Mouse (Mus musculus) erythroblast, embryonic 14.5 days (primary cell): ENCODE measurements around the gene Mcu. TPM values are rescaled to one million over a fixed set of nuclear protein-coding genes. Genes with fewer than 3 reads are reported as not detected.

ENCODE experiments used
- H3K27me3 ChIP-seq: 2 replicates; pipeline ENCODE4 v1.6.1; 2012; ENCODE audit warnings: inconsistent platforms; ENCODE audit not compliant: control insufficient read depth
- H3K36me3 ChIP-seq: 2 replicates; pipeline ENCODE4 v1.6.1; 2012; ENCODE audit warnings: mild to moderate bottlenecking, inconsistent platforms; ENCODE audit not compliant: control insufficient read depth
- H3K4me1 ChIP-seq: 2 replicates; pipeline ENCODE4 v1.6.1; 2012; ENCODE audit warnings: inconsistent platforms; ENCODE audit not compliant: control insufficient read depth
- H3K4me3 ChIP-seq: replicated peaks from 2 replicates; pipeline ENCODE3; 2012; ENCODE audit warnings: moderate library complexity, mild to moderate bottlenecking, inconsistent platforms
- H3K9me3 ChIP-seq: 2 replicates; pipeline ENCODE4 v1.6.1; 2012; ENCODE audit warnings: low read length, inconsistent platforms, mixed read lengths; ENCODE audit not compliant: control insufficient read depth
- GATA1 ChIP-seq: IDR thresholded peaks from 2 replicates; pipeline ENCODE4 v1.6.1; 2012; ENCODE audit warnings: low read length, inconsistent platforms, mixed read lengths
- TAL1 ChIP-seq: IDR thresholded peaks from 3 replicates; pipeline ENCODE4 v1.6.1; 2012; ENCODE audit warnings: low read length, inconsistent platforms, mixed read lengths
- polyA plus RNA-seq: library from polyadenylated mRNA; stranded (reverse); fragments of >175 nt; gene quantifications from 2 replicates; pipeline ENCODE4 v1.2.3, GENCODE M21; 2012

Mcu gene
- polyA plus RNA-seq, 1 experiment: 0.36 TPM

DNA sequence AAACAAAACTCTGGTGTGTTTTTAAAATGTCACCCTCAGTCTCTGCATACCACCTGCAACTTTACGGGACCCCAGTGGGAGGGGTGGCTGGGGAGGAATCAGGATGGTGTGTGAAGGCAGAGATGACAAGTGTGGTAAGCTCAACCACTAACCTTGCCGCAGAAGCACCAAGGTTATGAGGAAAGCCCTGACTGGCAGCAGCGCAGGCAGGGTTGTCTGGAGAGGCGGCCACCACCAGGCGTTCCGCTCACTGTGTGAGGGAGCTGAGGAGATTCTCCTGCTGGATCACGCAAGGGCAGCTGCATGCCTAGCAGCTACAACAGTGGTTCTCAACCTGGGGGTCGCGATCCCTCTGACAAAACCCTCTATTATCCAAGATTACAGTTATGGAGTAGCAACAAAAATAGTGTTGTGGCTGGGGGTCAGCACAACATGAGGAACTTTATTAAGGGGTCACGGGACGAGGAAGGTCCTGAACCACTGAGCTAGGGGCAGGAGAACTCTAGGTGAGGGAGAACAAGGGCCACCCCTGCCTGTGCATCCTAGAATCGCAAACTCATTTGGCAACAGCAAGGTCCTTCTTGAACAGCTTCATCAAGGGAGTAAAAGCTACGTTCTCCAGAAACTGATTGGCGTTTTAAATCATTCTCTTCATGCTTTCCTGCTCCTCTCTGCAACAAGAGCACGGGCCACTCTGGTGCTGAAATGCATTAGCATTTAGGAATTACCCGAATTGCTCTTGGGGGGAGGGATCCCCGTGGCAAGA lies 77.5 kb downstream of the Mcu start:
- TF ChIP-seq GATA1: no peak
- H3K9me3 ChIP-seq: no peaks in the 10 kb centered on the region
- H3K36me3 ChIP-seq: no peaks in the 10 kb centered on the region
- no peak overlapping the region for H3K4me3 ChIP-seq
- H3K27me3 ChIP-seq: peaks cover 14% of the 10 kb centered on the region
- no peaks in the 10 kb centered on the region for H3K4me1 ChIP-seq

- Histone ChIP-seq H3K36me3 (no peaks in the 10 kb centered on the region), H3K4me1 (no peaks in the 10 kb centered on the region), H3K9me3 (no peaks in the 10 kb centered on the region), H3K27me3 (peaks cover 14% of the 10 kb centered on the region), H3K4me3 (no peak overlapping the region)
- TF ChIP-seq GATA1 (no peak), TAL1 (no peak)
These were observed 78.4 kb downstream of the Mcu start for GRCm38 (mm10) chr10:59538063-59538462.

- Histone ChIP-seq H3K4me3 (no peak overlapping the region), H3K9me3 (no peaks in the 10 kb centered on the region), H3K36me3 (no peaks in the 10 kb centered on the region), H3K4me1 (no peaks in the 10 kb centered on the region), H3K27me3 (peaks cover 14% of the 10 kb centered on the region)
- TF ChIP-seq GATA1: no peak
- TF ChIP-seq TAL1: no peak
These were observed 78.9 kb downstream of the Mcu start for GRCm38 (mm10) chr10:59537579-59537978.

- Histone ChIP-seq H3K36me3 (no peaks in the 10 kb centered on the region), H3K4me3 (no peak overlapping the region), H3K9me3 (no peaks in the 10 kb centered on the region), H3K27me3 (no peaks in the 10 kb centered on the region), H3K4me1 (no peaks in the 10 kb centered on the region)
- no peak for TF ChIP-seq TAL1
- TF ChIP-seq GATA1: no peak
These were observed 84.2 kb downstream of the Mcu start for GRCm38 (mm10) chr10:59532256-59532655.

GRCm38 (mm10) chr10:59527819-59528218 lies 88.7 kb downstream of the Mcu start:
- TF ChIP-seq TAL1: no peak
- no peak for TF ChIP-seq GATA1
- Histone ChIP-seq H3K4me1 (no peaks in the 10 kb centered on the region), H3K4me3 (no peak overlapping the region)

DNA sequence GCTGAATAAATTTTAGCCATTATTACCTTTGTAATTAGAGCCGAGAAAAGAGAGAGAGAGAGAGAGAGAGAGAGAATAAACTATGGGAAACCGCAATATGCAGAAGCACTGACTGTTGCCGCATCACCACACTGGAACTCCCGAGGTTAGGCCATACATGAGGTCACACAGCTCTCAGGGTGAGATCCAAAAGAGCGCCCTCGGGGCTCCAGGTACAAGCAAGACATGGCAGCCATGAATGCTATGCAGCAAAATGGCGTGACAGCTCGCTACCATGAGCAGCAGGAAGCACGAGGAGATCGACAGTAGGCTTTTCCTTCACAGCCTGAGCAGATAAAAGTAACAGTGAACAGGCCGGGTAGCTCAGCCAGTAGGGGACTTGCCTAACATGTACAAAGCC lies 89.2 kb downstream of the Mcu start:
- no peaks in the 10 kb centered on the region for H3K4me1 ChIP-seq
- H3K36me3 ChIP-seq: no peaks in the 10 kb centered on the region

More at GRCm38 (mm10) chr10:59527819-59528218, 88.7 kb downstream of the Mcu start:
- H3K9me3 ChIP-seq: no peaks in the 10 kb centered on the region
- H3K36me3 ChIP-seq: no peaks in the 10 kb centered on the region
- H3K27me3 ChIP-seq: no peaks in the 10 kb centered on the region

GRCm38 (mm10) chr10:59524675-59525074 lies 91.8 kb downstream of the Mcu start:
- H3K9me3 ChIP-seq: no peaks in the 10 kb centered on the region
- no peak overlapping the region for H3K4me3 ChIP-seq
- no peaks in the 10 kb centered on the region for H3K4me1 ChIP-seq
- no peaks in the 10 kb centered on the region for H3K36me3 ChIP-seq
- no peak for TF ChIP-seq TAL1
- no peak for TF ChIP-seq GATA1
- H3K27me3 ChIP-seq: no peaks in the 10 kb centered on the region

More for the DNA sequence above, 89.2 kb downstream of the Mcu start:
- TF ChIP-seq TAL1 (no peak), GATA1 (no peak)
- H3K27me3 ChIP-seq: no peaks in the 10 kb centered on the region
- H3K9me3 ChIP-seq: no peaks in the 10 kb centered on the region
- no peak overlapping the region for H3K4me3 ChIP-seq

DNA sequence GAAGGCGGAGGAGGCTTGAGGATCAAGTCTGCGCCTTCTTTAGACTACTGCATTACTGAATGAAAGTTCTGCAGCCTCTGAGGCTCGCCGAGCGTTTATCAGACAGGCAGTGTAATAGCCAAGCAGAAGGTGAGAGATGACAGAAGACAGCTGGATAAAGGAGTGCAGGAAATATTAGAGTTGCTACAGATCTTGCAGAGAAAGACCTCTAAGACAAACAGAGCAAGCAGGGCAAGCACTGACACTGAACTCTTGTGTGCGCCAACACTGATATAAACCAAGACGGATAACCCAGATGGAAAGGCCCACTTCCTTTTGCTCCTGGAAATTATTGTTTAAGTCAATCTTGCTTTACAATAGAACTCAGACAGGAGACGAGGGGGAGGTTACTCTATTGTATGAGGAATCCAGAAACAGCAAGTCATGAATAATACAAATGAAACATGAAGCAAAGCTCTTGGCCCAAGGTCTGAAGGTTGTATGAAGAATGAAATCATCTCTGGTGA lies 92.6 kb downstream of the Mcu start:
- H3K4me3 ChIP-seq: no peak overlapping the region
- H3K36me3 ChIP-seq: no peaks in the 10 kb centered on the region
- H3K4me1 ChIP-seq: no peaks in the 10 kb centered on the region
- H3K27me3 ChIP-seq: no peaks in the 10 kb centered on the region
- TF ChIP-seq TAL1 (no peak), GATA1 (no peak)
- H3K9me3 ChIP-seq: no peaks in the 10 kb centered on the region

GRCm38 (mm10) chr10:59520701-59521100 lies 95.8 kb downstream of the Mcu start:
- Histone ChIP-seq H3K4me1 (no peaks in the 10 kb centered on the region), H3K36me3 (no peaks in the 10 kb centered on the region), H3K9me3 (no peaks in the 10 kb centered on the region), H3K4me3 (no peak overlapping the region), H3K27me3 (no peaks in the 10 kb centered on the region)
- TF ChIP-seq TAL1 (no peak), GATA1 (no peak)
